Mouse (Mus musculus) gastrocnemius, postnatal 4 days (tissue): ENCODE results near the gene Gm26741. TPM values are rescaled to one million over a fixed set of nuclear protein-coding genes. Genes with fewer than 3 reads are reported as not detected.

Source experiments
- DNase-seq, 2 experiments: peaks; one replicate each; pipeline ENCODE4 v3.0.0; 2021 to 2022; ENCODE audit warnings: low spot score in 2 of 2, mixed read lengths in 2 of 2
- total RNA-seq, 2 experiments: library from RNA; stranded (reverse); gene quantifications; 2 replicates each; pipeline ENCODE4 v1.2.3; 2021

The Gm26741 gene
- total RNA-seq, 2 experiments from 2014 or later: not detected

- DNase-seq: no peak
Observed at GRCm38 (mm10) chr10:52388922-52389430, 30.4 kb downstream of the Gm26741 start, which contains the start of gene Nepn. Nepn (plus strand) TSS chr10:52388972.

GRCm38 (mm10) chr10:52389438-52389837, 30.9 kb downstream of the Gm26741 start:
- no peak for DNase-seq

- DNase-seq: no peak
Observed at GRCm38 (mm10) chr10:52391208-52391607, 32.6 kb downstream of the Gm26741 start.

GRCm38 (mm10) chr10:52396647-52397046, 38.1 kb downstream of the Gm26741 start:
- DNase-seq: no peak

GRCm38 (mm10) chr10:52398715-52399114, 40.1 kb downstream of the Gm26741 start:
- DNase-seq: no peak

GRCm38 (mm10) chr10:52399722-52400121, 41.2 kb downstream of the Gm26741 start:
- DNase-seq: no peak

- no peak for DNase-seq
Observed at GRCm38 (mm10) chr10:52405160-52405559, 46.6 kb downstream of the Gm26741 start.

GRCm38 (mm10) chr10:52407526-52407925, 49.0 kb downstream of the Gm26741 start:
- DNase-seq: no peak

Other genes with a start within 250 kb of the Gm26741 start
- gene Ros1, start 163.5 kb upstream of the Gm26741 start, total RNA-seq: under 1 TPM; 0.26 to 0.34 TPM
- gene Dcbld1, start 125.1 kb upstream of the Gm26741 start, total RNA-seq: 1 to 10 TPM; 4.6 to 5.2 TPM
- gene Gopc, start 23.4 kb downstream of the Gm26741 start, total RNA-seq: 10 to 100 TPM; 16.7 to 18.9 TPM
- gene Nepn, start 30.2 kb downstream of the Gm26741 start, total RNA-seq: under 1 TPM in 1 of 2 experiments, not detected in 1; 0.36 TPM
- gene Nus1, start 58.8 kb downstream of the Gm26741 start, total RNA-seq: 10 to 100 TPM; 30.7 to 34.1 TPM